Mouse (Mus musculus): ENCODE measurements around the gene C1rb.
A peak's percentile ranks its signal among the peaks of the same experiment; 100 is the strongest.
"Not testable (repeated sequence)": the region's sequence is repeated elsewhere in the genome, so short reads cannot be mapped to it uniquely, and the experiment has no call there.

The C1rb gene

DNA sequence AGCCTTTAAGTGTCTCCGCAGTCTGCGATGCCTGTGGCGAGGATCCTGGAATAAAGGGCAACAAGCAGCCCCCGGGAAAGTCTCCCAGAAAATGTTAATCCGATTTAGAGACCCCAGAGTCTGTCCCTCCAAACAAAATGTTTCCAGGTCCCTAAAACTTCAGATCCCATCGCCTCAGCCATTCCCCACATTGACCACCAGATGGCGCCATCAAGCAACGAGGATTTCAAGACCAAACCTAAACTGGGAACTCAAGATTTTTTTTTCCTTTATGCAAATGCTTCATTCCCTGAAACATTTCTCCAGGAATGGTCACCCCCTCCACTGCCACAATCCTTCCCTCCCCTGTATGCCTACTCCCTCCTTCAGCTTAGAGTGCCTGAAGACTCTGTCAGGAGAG, at the start of gene C1rb:
C1rb (plus strand) TSS at position 269 of the 400 bp plus-strand sequence.
- peak; percentile 42 to 67 for DNase-seq (ENCODE audit: low spot score in 2 of 2)

- not testable (repeated sequence) for DNase-seq (ENCODE audit: low spot score in 2 of 2)
Measured at GRCm38 (mm10) chr6:124522082-124522481, 48.0 kb upstream of the C1rb start.

- DNase-seq (ENCODE audit: low spot score in 2 of 2) = no peak
Measured at GRCm38 (mm10) chr6:124527881-124528280, 42.2 kb upstream of the C1rb start.

- DNase-seq (ENCODE audit: low spot score in 2 of 2) = no peak
Measured at GRCm38 (mm10) chr6:124531077-124531476, 39.0 kb upstream of the C1rb start.

DNA sequence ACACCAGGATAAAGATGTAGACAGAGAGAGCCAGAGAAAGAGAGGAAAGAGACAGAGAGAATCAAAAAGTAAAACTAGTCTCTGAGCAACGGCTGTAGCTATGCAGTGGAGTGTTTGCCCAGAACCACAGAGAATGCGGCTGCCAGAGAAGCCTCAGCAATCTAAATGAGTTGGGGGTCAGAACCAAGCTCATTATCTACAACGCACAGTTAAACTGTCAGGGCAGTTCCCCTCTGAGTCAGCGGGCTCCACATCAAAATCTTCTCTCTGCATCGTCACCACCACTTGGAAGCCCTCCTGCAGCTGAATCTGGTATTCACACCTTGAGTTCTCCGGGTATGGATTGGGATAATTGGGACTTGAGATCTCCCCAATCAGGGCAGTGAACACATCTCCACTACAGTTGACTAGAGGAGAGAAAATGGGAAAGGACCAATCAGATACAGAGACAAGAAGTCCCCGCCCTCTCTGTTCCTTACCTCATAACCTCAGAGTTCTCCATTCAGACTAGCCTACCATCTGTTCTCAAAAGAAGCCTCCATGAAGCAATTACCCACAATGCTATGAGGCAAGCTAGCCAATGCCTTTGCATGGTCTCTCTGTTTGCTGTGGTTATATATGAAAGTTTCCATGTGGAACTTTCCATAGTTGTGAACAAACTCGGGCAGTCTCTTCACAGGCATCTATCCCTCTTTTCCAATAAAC, 33.8 kb upstream of the C1rb start:
- not testable (repeated sequence) for DNase-seq (ENCODE audit: low spot score in 2 of 2)

DNA sequence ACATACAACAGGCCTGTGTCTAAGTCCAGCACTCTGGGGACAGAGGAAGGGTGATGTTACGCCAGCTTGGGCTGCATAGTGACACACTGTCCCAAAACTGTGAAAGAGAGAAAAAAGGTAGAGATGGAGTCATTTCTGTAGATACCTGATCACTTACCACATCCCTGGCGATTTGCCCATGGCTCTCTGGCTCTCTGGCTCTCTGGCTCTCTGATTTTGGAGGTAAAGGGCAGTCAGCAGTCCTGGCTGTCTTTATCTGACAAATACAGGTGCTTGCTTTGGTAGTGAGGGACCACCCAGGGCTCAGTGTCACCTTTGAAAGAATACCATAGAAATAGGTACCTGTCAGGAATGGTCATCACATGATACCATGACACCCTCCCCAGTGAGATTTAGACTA, 28.9 kb upstream of the C1rb start:
- not testable (repeated sequence) for DNase-seq (ENCODE audit: low spot score in 2 of 2)

- peak in 1 of 2 experiments; percentile 45 for DNase-seq (ENCODE audit: low spot score in 2 of 2)
Measured at GRCm38 (mm10) chr6:124542284-124542683, 27.8 kb upstream of the C1rb start, which contains the start of gene C1s1. Gene C1s1, minus strand, starts transcription at chr6:124542359.

- no peak for DNase-seq (ENCODE audit: low spot score in 2 of 2)
Measured at GRCm38 (mm10) chr6:124544466-124544865, 25.6 kb upstream of the C1rb start.

DNA sequence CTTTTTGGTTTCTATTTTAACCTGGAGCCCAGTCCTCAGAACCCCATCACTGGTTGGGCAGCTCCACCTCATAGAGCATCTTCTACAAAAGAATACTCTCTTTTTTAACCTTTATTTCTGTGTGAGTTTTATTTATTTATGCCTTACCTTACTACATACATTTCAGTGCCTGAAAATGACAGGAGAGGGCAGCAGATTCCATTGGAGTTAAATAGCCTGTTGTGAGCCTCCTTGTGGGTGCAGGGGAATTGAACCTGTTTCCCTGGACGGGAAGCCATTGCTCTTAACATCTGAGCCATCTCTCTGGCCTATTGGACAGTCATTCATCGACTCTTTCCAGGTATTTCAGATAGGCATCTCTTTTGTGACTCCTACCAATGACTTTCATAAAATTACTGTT, 24.7 kb upstream of the C1rb start:
- no peak for DNase-seq (ENCODE audit: low spot score in 2 of 2)

DNA sequence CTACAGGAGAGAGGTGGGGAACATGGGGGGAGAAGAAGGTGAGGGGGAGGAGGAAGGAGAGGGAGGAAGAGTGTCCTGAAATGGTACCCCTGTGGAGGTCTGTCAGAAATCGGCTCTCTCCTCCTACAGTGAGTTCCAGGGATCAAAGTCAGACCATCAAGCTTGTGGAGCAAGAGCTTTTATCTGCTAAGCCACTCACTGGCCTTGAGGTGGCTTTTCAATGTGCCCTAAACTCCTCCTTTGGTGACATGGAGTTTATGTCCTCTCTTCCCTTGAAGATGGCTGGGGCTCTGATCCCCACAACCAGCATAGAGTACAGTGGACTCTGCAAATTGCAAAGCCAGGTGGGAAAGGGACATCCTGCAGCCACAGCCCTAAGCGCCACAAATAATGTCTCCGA, 22.1 kb upstream of the C1rb start:
- DNase-seq (ENCODE audit: low spot score in 2 of 2) = not testable (repeated sequence)

DNA sequence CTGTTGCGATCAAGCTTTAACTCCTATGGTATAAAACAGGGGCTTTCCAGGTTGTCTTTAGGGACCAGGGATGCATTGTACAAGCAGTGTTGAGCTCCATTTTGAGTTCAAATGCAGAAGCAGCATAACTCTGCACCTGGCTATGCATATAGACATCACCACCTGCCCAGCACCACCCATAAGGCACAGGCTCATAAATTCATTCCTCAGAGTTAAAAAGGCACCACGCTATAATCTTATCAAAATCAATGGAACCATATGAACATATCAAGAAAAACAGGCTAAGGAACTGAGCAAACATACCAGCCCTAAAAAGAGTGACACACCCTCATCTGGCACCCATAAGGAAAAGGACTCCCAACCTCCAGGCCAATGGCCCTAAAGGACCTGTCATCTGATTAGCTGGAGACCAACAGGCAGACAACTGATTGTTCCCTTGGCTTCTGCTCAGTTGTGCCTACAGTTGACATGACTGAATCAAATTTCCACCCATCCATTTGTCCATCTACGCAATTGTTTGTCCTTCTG, 21.0 kb upstream of the C1rb start:
- DNase-seq (ENCODE audit: low spot score in 2 of 2) = no peak

- DNase-seq (ENCODE audit: low spot score in 2 of 2) = no peak
Measured at GRCm38 (mm10) chr6:124552766-124553165, 17.3 kb upstream of the C1rb start.

- not testable (repeated sequence) for DNase-seq (ENCODE audit: low spot score in 2 of 2)
Measured at GRCm38 (mm10) chr6:124555956-124556355, 14.1 kb upstream of the C1rb start.

GRCm38 (mm10) chr6:124561156-124561555, 8.9 kb upstream of the C1rb start:
- DNase-seq (ENCODE audit: low spot score in 2 of 2) = not testable (repeated sequence)

DNA sequence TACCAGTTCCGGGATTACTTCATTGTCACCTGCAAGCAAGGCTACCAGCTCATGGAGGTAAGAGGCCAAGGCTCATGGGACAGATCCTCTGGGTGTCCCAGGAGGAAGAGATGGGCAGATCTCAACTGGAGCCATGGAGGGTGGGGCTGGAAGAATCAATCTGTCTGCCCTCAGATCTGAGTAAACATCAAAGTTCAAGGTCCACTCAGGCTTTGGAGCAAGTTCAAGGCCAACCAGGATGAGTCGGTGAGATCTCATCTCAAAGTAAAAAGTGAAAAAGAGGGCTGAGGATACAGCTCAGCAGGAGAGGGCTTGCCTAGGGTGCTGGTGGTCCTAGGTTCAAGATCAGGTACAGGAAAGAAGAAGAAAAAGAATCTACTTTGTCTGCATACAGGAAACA, 8.5 kb upstream of the C1rb start:
- DNase-seq (ENCODE audit: low spot score in 2 of 2) = not testable (repeated sequence)

DNA sequence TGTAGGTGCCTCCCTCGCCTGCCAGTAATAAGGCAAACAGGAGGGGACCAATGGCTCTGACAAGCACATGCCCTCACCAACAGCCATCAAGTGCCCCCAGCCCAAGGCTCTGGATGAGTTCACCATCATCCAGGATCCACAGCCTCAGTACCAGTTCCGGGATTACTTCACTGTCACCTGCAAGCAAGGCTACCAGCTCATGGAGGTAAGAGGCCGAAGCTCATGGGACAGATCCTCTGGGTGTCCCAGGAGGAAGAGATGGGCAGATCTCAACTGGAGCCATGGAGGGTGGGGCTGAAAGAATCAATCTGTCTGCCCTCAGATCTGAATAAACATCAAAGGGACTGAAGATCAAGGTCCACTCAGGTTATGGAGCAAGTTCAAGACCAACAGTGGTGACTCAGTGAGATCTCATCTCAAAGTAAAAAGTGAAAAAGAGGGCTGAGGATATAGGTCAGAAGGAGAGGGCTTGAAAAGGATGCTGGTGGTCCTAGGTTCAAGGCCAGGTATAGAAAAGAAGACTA, 5.1 kb downstream of the C1rb start:
- not testable (repeated sequence) for DNase-seq (ENCODE audit: low spot score in 2 of 2)

GRCm38 (mm10) chr6:124580155-124580554, 10.1 kb downstream of the C1rb start:
- peak in 1 of 2 experiments; percentile 14 for DNase-seq (ENCODE audit: low spot score in 2 of 2)

DNA sequence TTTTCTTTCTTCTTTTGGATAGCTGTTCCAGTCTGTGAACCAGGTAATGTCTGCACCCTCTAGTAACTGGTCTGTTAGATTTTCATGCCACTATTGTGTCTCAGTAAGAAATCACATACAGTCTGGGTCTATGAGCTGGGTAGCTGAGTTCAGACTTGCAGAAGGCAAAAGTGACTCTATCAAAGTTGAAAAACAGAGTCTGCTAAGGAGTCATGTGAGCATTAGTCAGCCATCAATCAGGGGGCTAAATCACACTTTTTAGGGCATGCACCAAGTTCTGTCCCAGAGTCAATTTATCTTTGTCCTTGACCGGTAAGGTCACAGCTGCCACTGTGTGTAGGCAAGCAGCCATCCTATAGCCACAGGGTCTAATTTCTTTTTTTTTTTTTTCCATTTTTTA, 12.1 kb downstream of the C1rb start:
- no peak for DNase-seq (ENCODE audit: low spot score in 2 of 2)

DNA sequence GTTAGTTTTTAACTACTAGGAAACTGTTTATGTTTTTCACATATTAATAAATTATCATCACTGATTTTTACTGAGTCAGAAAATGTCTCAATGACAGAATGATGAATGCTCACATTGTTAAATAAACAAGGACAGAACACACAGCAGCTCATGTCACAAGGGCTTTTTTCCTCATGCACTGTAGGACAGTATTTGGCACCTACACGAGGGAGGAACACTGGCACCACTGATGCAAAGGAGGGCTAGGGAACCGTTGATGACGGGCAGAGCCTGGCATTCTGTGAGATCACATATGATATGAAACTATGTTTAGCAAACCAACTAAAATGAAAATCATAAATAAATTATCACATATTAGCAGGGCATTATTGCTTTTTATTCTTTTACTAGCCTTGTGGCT, 14.8 kb downstream of the C1rb start:
- DNase-seq (ENCODE audit: low spot score in 2 of 2) = no peak

GRCm38 (mm10) chr6:124585761-124586160, 15.7 kb downstream of the C1rb start:
- DNase-seq (ENCODE audit: low spot score in 2 of 2) = no peak

DNA sequence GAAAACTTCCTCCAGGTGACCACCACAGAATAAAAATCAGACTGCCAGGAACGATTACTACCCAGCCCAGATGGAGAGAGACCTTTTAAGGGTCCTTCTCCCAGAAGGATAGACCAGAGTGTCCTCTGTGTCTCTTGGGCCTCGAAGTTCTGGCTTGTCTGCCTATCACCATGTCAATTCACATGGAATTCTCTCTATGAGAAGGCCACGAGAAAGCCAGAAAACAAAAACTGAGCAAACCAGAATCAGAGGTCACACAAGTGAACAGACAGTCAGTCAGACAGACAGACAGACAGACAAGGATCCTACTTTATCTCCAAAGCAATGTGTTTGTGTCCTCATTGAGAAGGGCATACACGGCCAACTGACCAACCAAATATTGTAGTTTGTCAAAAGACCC, 16.2 kb downstream of the C1rb start:
- DNase-seq (ENCODE audit: low spot score in 2 of 2) = no peak

GRCm38 (mm10) chr6:124588771-124589170, 18.7 kb downstream of the C1rb start:
- DNase-seq (ENCODE audit: low spot score in 2 of 2) = no peak

- peak in 1 of 2 experiments; percentile 22 for DNase-seq (ENCODE audit: low spot score in 2 of 2)
Measured at GRCm38 (mm10) chr6:124592186-124592700, 22.1 kb downstream of the C1rb start.
